Mouse (Mus musculus) spleen, adult 2 months (tissue): ENCODE measurements around the gene Golph3l.

Experiments used
- CTCF ChIP-seq: fragments of 200-500 bp; IDR thresholded peaks from 2 replicates; pipeline ENCODE4 v1.5.1; 2011; ENCODE audit warnings: mild to moderate bottlenecking, inconsistent platforms; ENCODE audit not compliant: insufficient read depth, insufficient read length, insufficient replicate concordance; ENCODE audit errors: extremely low read depth
- POLR2A ChIP-seq: fragments of 200-500 bp; IDR thresholded peaks from 2 replicates; pipeline ENCODE4 v1.6.1; 2011; ENCODE audit warnings: low read depth, low read length, inconsistent platforms

GRCm38 (mm10) chr3:95609195-95609594 is 20.5 kb downstream of the Golph3l start:
- TF ChIP-seq POLR2A (no peak), CTCF (no peak)
